Mouse (Mus musculus): ENCODE measurements at regions not wholly inside any gene's neighbourhood (a gene's known extent, or its start where the extent isn't known, plus 50 kb on each side); places are given as distances from the start of the nearest gene placed in this dataset.

DNA sequence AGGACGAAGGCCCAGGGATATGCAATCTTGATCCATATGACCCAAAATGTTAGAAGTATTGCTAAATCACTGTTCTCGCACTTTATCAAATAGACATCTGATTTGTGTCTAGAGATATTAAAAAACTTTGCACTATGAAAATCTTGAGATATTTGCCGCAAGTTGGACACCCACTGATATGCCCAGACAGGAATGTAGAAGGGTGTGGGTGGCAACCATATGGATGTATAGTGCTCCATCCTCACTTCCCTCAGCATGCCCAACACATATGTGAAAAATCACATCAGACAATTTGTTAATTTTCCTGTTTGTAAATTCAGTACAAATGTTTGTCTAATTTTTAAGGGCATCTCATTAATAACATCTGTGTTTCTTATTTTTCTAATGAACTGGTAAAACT is 874.1 kb upstream of the Sel1l start:
- no peak for ATAC-seq (replicated peaks; ENCODE audit: low FRiP score, low TSS enrichment, poor library complexity, severe bottlenecking)

DNA sequence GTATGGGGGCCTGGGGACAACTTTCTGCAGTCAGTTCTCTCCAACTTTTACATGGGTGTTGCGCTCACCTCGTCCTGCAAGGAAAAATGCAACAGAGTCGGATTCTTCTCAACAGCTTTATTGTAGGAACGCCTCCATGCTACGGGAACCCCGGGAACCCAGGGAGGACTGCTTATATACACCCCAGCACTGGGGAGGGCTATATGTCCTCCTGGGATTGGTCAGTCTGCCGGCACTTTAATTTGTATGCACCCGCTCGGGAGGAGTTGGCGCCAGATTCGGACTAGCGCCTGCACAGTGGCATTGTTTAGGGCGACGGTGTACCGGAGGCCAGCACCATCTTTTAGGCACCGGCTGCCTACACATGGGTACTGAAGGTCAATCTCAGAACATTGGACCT is 864.5 kb upstream of the Sel1l start:
- ATAC-seq (replicated peaks; ENCODE audit: low FRiP score, low TSS enrichment, poor library complexity, severe bottlenecking): no peak

DNA sequence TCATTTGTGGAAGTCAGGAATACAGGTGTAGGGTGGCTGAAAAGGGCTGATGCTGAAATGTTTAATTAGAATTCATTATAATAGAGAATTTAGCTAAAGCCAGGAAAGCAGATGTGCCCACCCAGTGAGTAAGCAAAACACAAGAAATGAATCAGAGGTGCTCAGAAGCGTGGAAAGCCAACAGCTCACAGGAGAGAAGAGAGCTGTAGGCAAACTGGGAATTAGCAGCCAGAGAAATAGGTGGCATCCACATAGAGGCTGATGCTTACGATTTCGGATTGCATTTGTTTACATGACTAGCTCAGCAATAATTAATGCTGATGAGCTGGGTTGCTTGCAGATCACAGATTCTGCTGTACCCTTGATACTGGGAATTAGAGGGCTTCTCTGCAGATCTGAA is 859.5 kb upstream of the Sel1l start:
- ATAC-seq (replicated peaks; ENCODE audit: low FRiP score, low TSS enrichment, poor library complexity, severe bottlenecking): no peak

DNA sequence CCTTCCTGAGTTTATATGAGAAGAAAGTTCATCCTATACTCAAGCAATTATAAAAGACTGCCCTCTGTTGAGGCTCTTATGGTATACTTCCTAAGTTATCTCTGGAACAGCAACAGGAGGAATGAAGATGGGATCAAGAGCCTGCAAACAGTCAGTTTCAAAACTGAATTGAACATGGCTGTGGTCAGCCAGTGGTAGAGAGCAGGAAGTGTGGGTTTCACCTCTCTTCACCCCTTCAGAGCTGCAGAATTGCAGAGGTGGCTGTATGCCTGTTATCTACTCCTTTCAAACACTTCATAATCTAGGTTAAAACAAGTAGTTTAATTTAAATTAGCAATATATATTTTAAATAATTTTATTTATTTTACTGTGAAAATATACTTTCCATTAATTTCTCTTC is 854.8 kb upstream of the Sel1l start:
- ATAC-seq (replicated peaks; ENCODE audit: low FRiP score, low TSS enrichment, poor library complexity, severe bottlenecking): 0 out of 2 replicates have a peak, but pooled peaks have one; percentile 47

DNA sequence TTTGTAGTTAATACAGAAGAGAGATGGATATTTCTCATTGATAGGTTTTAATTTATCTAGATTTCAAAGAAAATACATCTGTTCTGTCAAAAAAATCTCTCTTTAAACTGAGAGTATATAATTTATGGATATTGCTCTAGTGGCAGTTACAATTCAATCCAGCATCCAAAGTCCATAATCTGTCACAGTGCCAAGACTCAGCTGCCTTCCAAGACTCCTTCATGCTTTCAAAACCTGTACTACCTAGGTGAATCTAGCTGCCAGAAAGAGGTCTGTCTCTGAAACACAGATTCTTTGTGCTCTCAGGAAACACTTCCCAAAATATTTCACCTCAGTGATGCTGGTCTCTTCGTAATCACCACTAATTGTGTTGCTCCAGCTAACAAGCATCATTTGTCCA is 844.0 kb upstream of the Sel1l start:
- ATAC-seq (replicated peaks; ENCODE audit: low FRiP score, low TSS enrichment, poor library complexity, severe bottlenecking): no peak

DNA sequence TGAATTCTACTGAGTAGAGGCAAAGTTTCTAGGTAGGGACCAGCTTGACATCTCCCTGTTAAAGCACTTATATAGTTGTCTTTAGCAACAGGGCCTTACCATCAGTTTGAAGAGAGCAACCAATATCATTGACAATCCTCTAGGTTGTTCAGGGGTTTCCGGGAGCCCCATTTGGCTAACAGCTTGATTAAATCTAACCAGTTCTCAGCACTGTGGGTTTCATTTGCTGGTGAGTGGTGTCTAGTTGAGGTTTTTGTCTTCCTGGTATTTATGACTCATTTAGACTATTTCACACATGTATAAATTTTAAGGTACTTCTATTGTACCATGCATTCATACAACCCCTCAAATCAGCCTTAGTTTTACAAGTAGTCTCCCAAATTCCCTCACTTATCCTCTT is 823.4 kb upstream of the Sel1l start:
- no peak for ATAC-seq (replicated peaks; ENCODE audit: low FRiP score, low TSS enrichment, poor library complexity, severe bottlenecking)

DNA sequence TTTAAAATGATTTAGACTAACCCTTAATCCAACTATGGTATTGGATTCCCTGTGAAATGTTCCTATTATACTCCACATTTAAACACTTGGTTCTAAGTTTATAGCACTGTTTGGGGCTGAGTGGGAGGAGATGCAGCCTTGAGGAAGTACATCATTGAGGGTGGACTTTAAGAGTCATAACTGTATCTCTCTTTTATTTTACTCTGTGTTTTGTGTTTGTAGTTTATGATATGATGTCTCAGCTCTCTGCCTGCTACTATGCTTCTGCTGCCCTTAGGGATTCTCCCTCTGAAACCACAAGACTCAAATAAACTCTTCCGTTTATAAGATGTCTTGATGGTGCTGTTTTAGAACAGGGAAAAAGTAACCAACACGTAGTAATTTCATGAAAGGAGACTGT is 797.7 kb upstream of the Sel1l start:
- no peak for ATAC-seq (replicated peaks; ENCODE audit: low FRiP score, low TSS enrichment, poor library complexity, severe bottlenecking)

DNA sequence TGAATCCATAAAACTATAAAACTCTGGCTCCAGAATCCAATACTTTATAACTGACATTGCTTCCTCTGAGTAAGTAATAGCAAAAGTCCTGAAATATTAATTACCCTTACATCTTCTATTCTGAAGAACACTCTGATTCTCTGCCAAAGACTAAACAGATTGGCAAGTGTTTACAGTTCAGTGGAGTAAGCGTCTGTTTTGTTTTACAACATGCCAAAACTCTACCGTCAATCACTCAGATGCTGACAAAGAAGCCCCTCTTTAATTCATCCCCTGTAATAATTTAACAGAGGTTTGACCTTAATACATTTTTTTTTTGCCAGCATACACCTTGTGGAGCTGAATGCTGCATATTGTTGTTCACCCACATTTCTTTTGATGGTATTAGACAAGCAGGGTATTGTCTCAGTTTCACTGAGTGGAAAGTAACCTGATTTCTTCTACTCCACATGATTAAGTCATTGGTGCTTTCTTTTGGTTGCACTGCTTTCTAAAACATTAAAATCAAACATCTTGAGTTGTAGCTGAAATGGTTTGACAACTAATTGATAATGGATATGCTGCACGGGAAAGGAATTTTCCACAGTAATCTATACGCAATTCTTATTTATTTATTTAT is 796.2 kb upstream of the Sel1l start:
- no peak for ATAC-seq (replicated peaks; ENCODE audit: low FRiP score, low TSS enrichment, poor library complexity, severe bottlenecking)

DNA sequence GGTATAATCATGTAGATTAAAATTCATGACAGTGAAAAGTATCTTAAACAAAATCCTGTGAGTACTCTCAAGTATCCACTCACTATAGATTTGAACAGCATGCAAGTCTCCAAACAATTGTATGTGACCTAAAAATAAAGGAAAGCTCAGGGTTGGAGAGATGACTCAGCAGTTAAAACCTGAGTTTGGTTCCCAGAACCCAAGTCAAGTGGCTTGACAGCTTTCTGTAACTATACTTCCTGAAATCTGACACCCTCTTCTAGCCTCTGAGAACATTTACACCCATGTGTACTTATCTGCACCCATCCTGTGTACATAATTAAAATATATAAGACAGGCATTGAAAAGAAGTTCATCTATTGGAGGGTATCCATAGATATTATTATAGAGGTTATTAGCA is 770.2 kb upstream of the Sel1l start:
- no peak for ATAC-seq (replicated peaks; ENCODE audit: low FRiP score, low TSS enrichment, poor library complexity, severe bottlenecking)

DNA sequence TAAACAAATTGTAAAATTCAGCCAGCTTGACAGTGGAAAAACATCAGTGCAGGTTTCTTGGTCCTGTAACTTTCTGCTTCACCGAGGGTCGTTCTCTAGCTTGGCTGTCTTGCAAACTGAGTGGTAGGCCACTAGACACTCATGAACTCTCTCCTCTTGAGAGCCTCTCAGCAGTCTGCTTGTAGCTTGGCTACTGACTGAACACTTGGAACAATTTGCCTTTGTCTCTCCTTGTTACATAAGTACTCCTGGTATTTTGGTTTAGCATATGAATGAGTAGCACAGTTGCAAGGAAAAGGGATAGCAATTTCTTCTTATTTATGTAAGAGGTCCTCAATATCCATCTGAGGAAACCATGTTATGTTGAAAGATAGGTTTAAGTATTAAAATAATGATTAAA is 769.6 kb upstream of the Sel1l start:
- no peak for ATAC-seq (replicated peaks; ENCODE audit: low FRiP score, low TSS enrichment, poor library complexity, severe bottlenecking)

DNA sequence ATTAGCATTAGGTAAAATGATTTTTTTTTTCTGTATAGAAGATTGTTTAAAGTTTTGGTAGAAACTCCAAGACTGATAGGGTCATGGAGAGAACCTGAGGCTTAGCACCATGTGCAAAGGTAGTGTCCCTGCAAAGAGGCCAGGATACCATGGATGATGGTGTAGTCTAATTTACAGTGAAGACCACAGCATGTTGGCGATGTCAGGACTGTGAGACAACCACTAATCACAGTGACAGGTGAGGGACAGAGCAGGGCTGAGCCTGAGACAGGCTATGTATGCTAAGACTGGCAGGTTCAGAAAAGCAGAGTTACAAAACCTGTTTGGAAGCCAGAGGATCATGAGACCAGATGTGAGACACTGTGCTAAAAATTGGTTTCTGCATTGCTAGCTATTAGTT is 752.7 kb upstream of the Sel1l start:
- ATAC-seq (replicated peaks; ENCODE audit: low FRiP score, low TSS enrichment, poor library complexity, severe bottlenecking): no peak

DNA sequence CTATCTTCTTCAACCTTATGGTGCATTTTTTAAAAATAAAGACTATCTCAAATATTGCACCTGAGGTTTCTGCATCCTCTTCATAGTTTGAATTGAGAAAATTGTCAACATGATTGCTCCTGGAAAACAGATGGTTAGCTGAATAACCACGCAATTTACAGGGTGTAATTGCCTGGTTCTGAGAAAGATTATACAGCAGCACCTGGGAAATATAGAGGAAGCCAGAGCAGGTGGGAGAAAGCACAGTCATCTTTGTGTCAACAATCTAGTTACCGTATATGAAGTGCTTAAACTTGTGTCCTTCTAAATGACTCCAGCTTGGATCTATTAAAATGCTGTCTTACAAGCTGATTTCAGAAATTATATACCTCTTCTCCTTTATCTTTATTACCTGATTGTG is 740.8 kb upstream of the Sel1l start:
- ATAC-seq (replicated peaks; ENCODE audit: low FRiP score, low TSS enrichment, poor library complexity, severe bottlenecking): no peak

DNA sequence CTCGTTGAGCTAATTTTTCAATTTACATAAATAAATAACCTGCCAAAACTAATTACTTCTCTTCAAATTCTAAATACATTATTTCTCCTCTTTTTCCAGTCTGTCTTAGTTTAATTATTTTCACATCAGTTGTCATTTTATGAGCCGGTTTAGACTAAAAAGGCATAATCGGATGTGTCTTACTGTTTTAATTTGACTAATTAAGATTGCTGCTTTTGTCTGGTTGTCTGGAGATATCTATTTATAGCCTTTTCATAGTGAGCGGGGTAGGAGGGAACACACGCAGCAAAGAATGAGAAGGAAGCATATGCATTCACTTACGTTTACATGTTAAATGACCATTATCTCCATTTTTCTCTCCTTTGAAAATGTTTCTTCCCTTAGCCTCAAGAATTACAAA is 740.3 kb upstream of the Sel1l start:
- ATAC-seq (replicated peaks; ENCODE audit: low FRiP score, low TSS enrichment, poor library complexity, severe bottlenecking): no peak

DNA sequence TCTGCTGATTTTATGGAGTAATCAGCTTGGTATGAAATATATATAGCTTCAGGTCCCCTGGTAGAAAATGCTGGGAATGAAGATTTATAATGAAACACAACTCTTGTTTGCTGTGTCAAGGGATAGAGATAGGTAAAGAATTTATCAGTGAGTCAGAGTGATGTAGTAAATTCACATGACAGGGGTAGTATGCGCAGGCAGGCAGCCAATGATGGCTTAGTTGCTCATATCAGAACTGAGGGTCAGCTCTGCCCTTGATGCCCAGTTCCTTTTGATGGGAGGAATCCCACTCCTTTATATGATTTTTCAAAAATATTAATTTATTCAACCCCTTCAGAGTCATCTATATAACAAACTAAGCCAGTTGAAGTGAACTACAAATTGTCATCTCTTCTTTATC is 729.6 kb upstream of the Sel1l start:
- ATAC-seq (replicated peaks; ENCODE audit: low FRiP score, low TSS enrichment, poor library complexity, severe bottlenecking): no peak

Measured in megakaryocyte-erythroid progenitor cell, adult 5-6 weeks (primary cell).